Mouse (Mus musculus) lung, adult 2 months (tissue): Measurements from ENCODE around the gene Snx29.

ENCODE experiments used
- CTCF ChIP-seq: fragments of 200-500 bp; IDR thresholded peaks from 2 replicates; pipeline ENCODE4 v1.5.1; 2011; ENCODE audit warnings: mild to moderate bottlenecking, low read length, control low read depth; ENCODE audit not compliant: insufficient read depth
- POLR2A ChIP-seq: fragments of 200-500 bp; IDR thresholded peaks from 2 replicates; pipeline ENCODE4 v1.6.1; 2011; ENCODE audit warnings: low read depth, mild to moderate bottlenecking, control low read depth, low read length, borderline replicate concordance; ENCODE audit errors: extremely low read depth

- TF ChIP-seq POLR2A (no peak), CTCF (no peak)
Measured at GRCm38 (mm10) chr16:11619951-11620350, 297.2 kb downstream of the Snx29 start.
